Mouse (Mus musculus) stomach, embryonic 15.5 days (tissue): Measurements from ENCODE around the gene Fabp6. TPM values are rescaled to one million over a fixed set of nuclear protein-coding genes. Genes with fewer than 3 reads are reported as not detected.

Experiments
- ATAC-seq: fragments of 200-750 bp; cut with Nextera tagmentation; 2 replicates; pipeline ENCODE4 v1.8.0; 2017; ENCODE audit warnings: low read depth, moderate number of reproducible peaks, moderate TSS enrichment; ENCODE audit not compliant: insufficient read depth, low FRiP score
- H3K27ac ChIP-seq: fragments of 300-500 bp; sonication (generic); 2 replicates; pipeline ENCODE4 v1.5.1; 2015; ENCODE audit warnings: mild to moderate bottlenecking, inconsistent platforms
- H3K27me3 ChIP-seq: fragments of 300-500 bp; sonication (generic); replicated peaks from 2 replicates; pipeline ENCODE4 v1.6.1; 2015; ENCODE audit warnings: inconsistent platforms
- H3K36me3 ChIP-seq: fragments of 300-500 bp; sonication (generic); 2 replicates; pipeline ENCODE4 v1.6.1; 2015; ENCODE audit warnings: inconsistent platforms
- H3K4me1 ChIP-seq: fragments of 300-500 bp; sonication (generic); 2 replicates; pipeline ENCODE4 v1.6.1; 2015; ENCODE audit warnings: inconsistent platforms
- H3K4me2 ChIP-seq: fragments of 300-500 bp; sonication (generic); 2 replicates; pipeline ENCODE4 v1.6.1; 2015; ENCODE audit warnings: mild to moderate bottlenecking, inconsistent platforms
- H3K4me3 ChIP-seq: fragments of 300-500 bp; sonication (generic); replicated peaks from 2 replicates; pipeline ENCODE4 v1.5.1; 2015; ENCODE audit warnings: inconsistent platforms
- H3K9ac ChIP-seq: fragments of 300-500 bp; sonication (generic); 2 replicates; pipeline ENCODE4 v1.6.1; 2015; ENCODE audit warnings: inconsistent platforms
- H3K9me3 ChIP-seq: fragments of 300-500 bp; sonication (generic); 2 replicates; pipeline ENCODE4 v1.6.1; 2016; ENCODE audit warnings: inconsistent platforms
- WGBS: fragments of 180-500 bp; shearing (Covaris S2); methylation state at CpG from one replicate; pipeline ENCODE4 v1.1.7; 2015; 5-methylcytosine and 5-hydroxymethylcytosine counted together
- polyA plus RNA-seq: library from polyadenylated mRNA; unstranded; fragments of >200 nt; fragmentation: Nextera tagmentation; extraction: Ambion mirVana; gene quantifications from 2 replicates; pipeline ENCODE4 v1.2.1, GENCODE M21; 2015

The Fabp6 gene
- polyA plus RNA-seq, 1 experiment from 2014 or later, result 11.2 TPM

DNA sequence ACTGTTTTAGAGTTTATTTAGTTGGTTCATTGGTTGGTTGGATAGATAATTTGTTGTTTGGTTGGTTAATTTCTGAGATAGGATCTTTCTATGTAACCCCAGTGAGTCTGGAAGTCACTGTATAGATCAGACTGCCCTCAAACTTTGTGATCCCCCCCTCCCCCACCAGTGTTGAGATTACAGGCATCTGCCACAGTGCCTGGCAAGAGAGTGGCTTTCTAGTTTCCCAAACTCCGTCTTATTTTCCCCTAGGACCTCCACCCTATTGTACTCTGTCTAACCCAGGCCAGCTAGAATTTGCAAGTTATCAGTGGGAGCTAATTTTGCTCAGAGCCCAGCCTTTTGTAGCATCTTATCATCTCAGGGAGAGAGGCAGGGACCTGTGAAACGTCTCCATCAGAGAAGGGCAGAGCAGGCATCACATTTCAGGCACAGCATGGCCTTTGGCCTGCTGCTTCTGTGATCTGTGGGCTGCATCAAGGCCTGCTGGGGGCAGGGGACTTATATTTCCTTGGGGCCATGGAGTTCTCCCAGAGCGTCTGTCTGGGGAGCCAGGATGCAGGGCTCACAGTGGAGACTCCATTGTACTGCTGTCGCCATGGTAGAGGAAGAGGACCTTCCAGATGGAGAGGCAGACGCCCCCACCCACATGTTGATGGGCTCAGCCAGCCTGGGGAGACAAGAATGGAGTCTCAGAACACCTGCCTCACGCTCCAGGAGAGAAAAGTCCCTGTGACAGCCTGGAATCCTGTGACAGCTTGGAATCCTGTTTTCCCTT, 41.6 kb downstream of the Fabp6 start:
- 23% methylated on average over 5 of the region's 6 CpGs for WGBS
- peaks cover 14% of the 10 kb centered on the region; the same call in 1 of the 2 replicates for H3K36me3 ChIP-seq
- H3K4me3 ChIP-seq, result no peak overlapping the region
- no peaks in the 10 kb centered on the region for H3K27me3 ChIP-seq
- H3K9ac ChIP-seq, result no peak overlapping the region
- H3K9me3 ChIP-seq, result no peaks in the 10 kb centered on the region
- H3K4me1 ChIP-seq, result 0 out of 2 replicates have a peak, but pooled peaks cover 4% of the 10 kb centered on the region
- no peak overlapping the region for H3K4me2 ChIP-seq
- no peak for ATAC-seq
- no peak overlapping the region for H3K27ac ChIP-seq

DNA sequence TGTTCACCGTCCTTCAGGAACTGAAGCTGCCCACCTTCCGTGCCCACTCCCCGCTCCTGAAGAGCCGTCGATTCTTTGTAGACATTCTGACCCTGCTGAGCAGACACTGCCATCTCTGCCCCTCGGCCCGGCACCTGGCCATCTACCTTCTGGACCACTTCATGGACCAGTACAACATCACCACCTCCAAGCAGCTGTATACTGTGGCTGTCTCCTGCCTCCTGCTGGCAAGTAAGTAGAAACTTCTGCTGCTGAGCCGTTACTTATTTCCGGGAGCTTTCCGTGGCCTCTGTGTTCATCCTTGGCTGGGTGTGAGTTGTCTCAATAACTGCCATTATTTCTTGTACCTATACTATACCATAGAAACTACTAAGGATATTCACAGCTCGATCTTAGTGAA, 44.8 kb downstream of the Fabp6 start:
- Histone ChIP-seq H3K4me2 (no peak overlapping the region), H3K9ac (no peak overlapping the region), H3K4me1 (peaks cover 3% of the 10 kb centered on the region; the same call in 1 of the 2 replicates), H3K27ac (no peak overlapping the region), H3K4me3 (no peak overlapping the region), H3K27me3 (no peaks in the 10 kb centered on the region), H3K36me3 (peaks cover 14% of the 10 kb centered on the region; the same call in 1 of the 2 replicates), H3K9me3 (no peaks in the 10 kb centered on the region)
- no peak for ATAC-seq
- WGBS, result 84% methylated on average over 11 of the region's 11 CpGs

DNA sequence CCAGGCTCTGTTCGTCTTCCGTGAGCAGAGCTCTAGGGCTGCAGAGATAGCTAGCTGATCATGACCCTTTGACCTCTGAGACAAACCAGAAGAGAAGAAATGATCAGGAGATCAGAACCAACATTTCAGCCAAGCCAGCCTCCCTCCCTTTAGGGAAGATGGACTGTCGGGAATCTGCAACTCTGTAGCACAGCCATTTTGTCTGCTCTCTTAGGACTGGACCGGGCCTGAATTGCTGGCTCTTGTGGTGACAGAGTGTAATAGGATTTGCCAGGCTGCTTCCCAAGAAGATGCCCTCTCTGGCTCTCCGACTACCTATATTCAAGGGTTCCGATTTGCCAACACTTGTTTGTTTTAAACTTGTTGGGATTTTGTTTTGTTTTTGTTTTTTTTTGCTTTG, 48.7 kb downstream of the Fabp6 start:
- ATAC-seq, result no peak
- H3K9ac ChIP-seq, result no peak overlapping the region
- H3K36me3 ChIP-seq, result 0 out of 2 replicates have a peak, but pooled peaks cover 4% of the 10 kb centered on the region
- H3K27me3 ChIP-seq, result no peaks in the 10 kb centered on the region
- peaks cover 23% of the 10 kb centered on the region for H3K4me1 ChIP-seq
- H3K9me3 ChIP-seq, result no peaks in the 10 kb centered on the region
- WGBS, result 88% methylated on average over 6 of the region's 6 CpGs
- no peak overlapping the region for H3K4me3 ChIP-seq
- no peak overlapping the region for H3K4me2 ChIP-seq
- H3K27ac ChIP-seq, result no peak overlapping the region

DNA sequence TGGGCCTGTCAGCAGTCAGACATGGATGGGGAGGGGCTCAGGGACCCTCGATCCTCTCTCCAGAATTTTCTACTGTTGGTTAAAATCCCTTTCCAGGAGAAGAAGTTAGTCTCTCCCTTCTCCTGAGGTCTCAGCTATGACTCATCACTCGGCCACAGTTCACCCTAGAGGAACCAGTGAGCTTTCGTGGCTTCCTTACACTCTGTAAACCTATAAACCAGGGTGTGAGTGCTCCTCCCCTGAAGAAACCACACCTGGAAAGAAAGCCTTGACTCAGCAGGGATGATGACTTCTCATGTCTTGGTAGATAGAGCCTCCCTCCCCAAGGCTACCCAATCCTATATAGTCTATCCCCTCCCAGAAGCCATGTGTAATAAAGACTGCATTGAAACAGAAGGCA, 49.6 kb downstream of the Fabp6 start:
- no peaks in the 10 kb centered on the region for H3K27me3 ChIP-seq
- H3K9ac ChIP-seq, result no peak overlapping the region
- 73% methylated on average over 3 of the region's 3 CpGs for WGBS
- peak; percentile 44; the same call in 1 of the 2 replicates for ATAC-seq
- no peak overlapping the region for H3K4me2 ChIP-seq
- no peak overlapping the region for H3K4me3 ChIP-seq
- no peaks in the 10 kb centered on the region for H3K9me3 ChIP-seq
- no peaks in the 10 kb centered on the region for H3K36me3 ChIP-seq
- H3K27ac ChIP-seq, result no peak overlapping the region
- H3K4me1 ChIP-seq, result peaks cover 23% of the 10 kb centered on the region

DNA sequence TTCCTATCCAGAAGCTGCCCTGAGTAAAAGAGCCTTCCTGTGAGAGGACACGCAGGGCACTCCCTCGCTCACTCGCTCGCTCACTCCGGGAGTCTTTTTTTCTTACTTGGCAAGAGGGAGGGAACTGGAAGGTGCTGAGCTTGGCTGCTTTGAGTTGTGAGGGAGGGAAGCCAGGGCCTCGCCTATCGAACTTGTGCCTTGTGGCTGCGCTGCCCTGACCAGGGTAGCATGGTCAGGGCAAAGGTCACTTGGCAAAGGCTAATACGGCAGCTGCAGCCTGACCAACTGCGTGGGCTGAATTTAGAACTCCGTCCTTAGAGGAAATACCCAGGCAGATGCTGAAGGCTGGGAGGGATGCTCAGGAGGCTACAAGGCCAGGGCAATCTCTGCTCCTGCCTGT, 51.6 kb downstream of the Fabp6 start:
- peaks cover 28% of the 10 kb centered on the region for H3K4me1 ChIP-seq
- no peak overlapping the region for H3K4me2 ChIP-seq
- no peaks in the 10 kb centered on the region for H3K27me3 ChIP-seq
- no peaks in the 10 kb centered on the region for H3K9me3 ChIP-seq
- 47% methylated on average over 11 of the region's 11 CpGs for WGBS
- no peak overlapping the region for H3K9ac ChIP-seq
- ATAC-seq, result peak; percentile 32; the same call in 1 of the 2 replicates
- H3K4me3 ChIP-seq, result no peak overlapping the region
- no peaks in the 10 kb centered on the region for H3K36me3 ChIP-seq
- peak overlapping the region; percentile 71 for H3K27ac ChIP-seq

DNA sequence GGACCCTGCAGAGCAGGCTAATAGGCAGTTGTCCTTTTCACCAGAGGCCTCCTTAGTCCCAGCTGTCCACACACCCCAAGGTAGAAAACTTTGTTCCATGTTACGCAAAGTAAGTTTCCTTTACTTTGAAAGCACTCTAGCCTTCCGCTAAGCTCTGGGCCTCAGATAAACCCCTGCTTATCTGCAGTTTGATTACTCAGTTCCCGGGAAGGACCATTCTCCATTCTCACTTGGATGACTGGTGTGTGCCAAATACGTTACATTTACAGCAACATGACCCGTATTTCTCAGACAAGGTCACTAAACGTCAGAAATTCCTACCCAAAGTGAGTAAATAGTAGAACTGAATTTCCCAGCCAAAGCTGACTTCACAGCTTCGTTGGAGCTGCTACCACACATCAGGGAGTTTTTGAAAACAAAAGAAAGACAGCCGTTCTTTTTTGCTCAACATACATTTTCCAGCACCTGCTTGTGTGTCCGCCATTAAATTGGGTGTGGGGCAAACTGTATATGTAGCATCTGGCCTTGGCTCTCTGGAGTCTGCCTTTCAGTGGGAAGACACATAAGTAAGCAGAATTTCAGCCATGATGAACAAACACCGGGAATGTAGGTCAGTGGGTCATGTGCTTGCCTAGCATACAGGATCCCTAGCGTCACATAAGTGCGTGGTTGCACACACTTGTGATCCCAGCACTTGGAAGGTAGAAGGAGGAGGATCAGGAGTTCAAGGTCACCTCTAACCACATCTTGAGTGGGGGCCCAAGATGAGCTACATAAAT, 52.5 kb downstream of the Fabp6 start:
- peak; percentile 73 for ATAC-seq
- Histone ChIP-seq H3K36me3 (no peaks in the 10 kb centered on the region), H3K9ac (no peak overlapping the region), H3K27me3 (no peaks in the 10 kb centered on the region), H3K4me2 (peak overlapping the region; percentile 25; the same call in 1 of the 2 replicates), H3K9me3 (no peaks in the 10 kb centered on the region), H3K27ac (peak overlapping the region; percentile 71), H3K4me3 (no peak overlapping the region), H3K4me1 (peaks cover 28% of the 10 kb centered on the region)
- 33% methylated on average over 12 of the region's 12 CpGs for WGBS

DNA sequence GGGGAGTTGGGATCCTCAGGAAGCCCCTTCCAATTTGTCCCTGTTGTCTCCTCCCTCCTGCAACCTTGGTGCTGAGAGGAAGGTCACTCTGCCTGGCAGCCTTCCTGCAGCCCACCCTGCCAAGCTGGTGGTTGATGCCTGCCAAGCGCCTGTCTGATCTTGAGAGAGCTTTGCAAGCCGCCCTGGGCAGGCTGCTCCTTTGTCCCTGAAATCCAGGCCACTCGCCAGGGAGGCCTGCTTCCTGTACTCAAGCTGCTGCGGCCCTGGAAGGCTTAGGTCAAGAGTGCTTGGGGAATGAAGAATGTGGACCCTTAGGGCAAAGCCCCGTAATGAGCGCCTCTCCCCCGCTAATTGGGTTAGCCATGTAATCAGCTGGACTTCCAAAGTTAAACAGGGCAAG, 53.2 kb downstream of the Fabp6 start:
- no peak overlapping the region for H3K4me3 ChIP-seq
- peaks cover 28% of the 10 kb centered on the region for H3K4me1 ChIP-seq
- 34% methylated on average over 7 of the region's 7 CpGs for WGBS
- H3K36me3 ChIP-seq, result no peaks in the 10 kb centered on the region
- ATAC-seq, result peak; percentile 36
- peak overlapping the region; percentile 71 for H3K27ac ChIP-seq
- H3K9ac ChIP-seq, result no peak overlapping the region
- no peaks in the 10 kb centered on the region for H3K9me3 ChIP-seq
- H3K27me3 ChIP-seq, result no peaks in the 10 kb centered on the region
- 0 out of 2 replicates have a peak overlapping the region, but pooled peaks have one; percentile 2 for H3K4me2 ChIP-seq

DNA sequence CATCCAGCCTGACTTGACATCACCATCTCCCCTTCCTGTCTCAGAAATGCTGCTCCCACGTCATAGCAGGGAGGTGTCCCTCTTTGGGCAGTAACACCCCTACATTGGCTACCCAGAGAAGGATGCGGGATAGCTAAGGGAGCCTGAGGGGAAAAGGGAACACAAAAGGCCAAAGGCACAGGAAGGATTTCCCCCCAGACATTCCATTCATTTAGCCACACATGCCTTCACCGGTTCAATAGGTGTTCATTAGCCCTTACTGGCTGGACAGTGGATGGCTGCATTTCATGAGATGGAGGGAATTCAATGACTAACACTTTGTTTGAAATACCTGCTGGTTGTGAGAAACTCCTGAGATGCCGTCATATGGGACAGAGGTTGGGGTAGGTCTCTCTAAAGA, 54.7 kb downstream of the Fabp6 start:
- H3K4me3 ChIP-seq, result no peak overlapping the region
- H3K9ac ChIP-seq, result no peak overlapping the region
- no peaks in the 10 kb centered on the region for H3K27me3 ChIP-seq
- H3K4me2 ChIP-seq, result no peak overlapping the region
- no peak for ATAC-seq
- WGBS, result 77% methylated on average over 4 of the region's 4 CpGs
- no peaks in the 10 kb centered on the region for H3K9me3 ChIP-seq
- H3K36me3 ChIP-seq, result no peaks in the 10 kb centered on the region
- H3K27ac ChIP-seq, result no peak overlapping the region
- H3K4me1 ChIP-seq, result peaks cover 25% of the 10 kb centered on the region

Other genes starting within 250 kb of the Fabp6 start
- gene Pttg1, start 175.3 kb downstream of the Fabp6 start, polyA plus RNA-seq, result 60.9 and 62.4 TPM in 2 replicates
- gene Slu7, start 167.8 kb downstream of the Fabp6 start, polyA plus RNA-seq, result 51.0 and 51.8 TPM in 2 replicates
- gene C1qtnf2, start 127.3 kb downstream of the Fabp6 start, polyA plus RNA-seq, result 10.1 and 10.4 TPM in 2 replicates
- gene Ccnjl, start 72.8 kb downstream of the Fabp6 start, polyA plus RNA-seq, result 12.7 and 13.5 TPM in 2 replicates
- 3.5 and 3.8 TPM in 2 replicates for gene 4933415A04Rik, start 14.5 kb downstream of the Fabp6 start, polyA plus RNA-seq
- 23.8 and 28.0 TPM in 2 replicates for gene Pwwp2a, start 80.5 kb upstream of the Fabp6 start, polyA plus RNA-seq
- gene Ttc1, start 146.5 kb upstream of the Fabp6 start, polyA plus RNA-seq, result 56.1 and 57.7 TPM in 2 replicates